Mouse (Mus musculus): Measurements from ENCODE around the gene H2-Ob.

DNA sequence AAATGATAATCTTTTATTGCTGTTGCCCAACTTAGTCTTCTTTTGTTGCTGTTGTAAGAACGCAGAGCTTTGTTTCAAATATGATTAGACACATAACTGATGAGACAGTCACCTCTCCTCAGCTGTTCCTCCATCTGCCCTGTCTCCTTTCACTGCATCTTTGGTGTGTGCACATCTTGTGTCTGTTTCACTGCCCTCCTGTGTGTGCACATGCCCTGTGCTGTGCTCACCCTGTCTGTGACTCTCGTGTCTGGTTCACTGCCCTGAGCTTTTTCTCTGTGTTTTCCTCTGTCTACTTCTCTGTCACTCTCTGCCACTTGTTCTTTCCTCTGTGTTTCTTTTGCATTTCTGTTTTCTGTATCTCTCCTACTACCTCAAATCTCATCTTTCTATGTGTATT, 31.5 kb downstream of the H2-Ob start:
- TF ChIP-seq CTCF (IDR thresholded peaks at IDR 0.05; ENCODE audit: insufficient read depth, low read depth, low read length) = no peak
- no peak for TF ChIP-seq POLR2A (IDR thresholded peaks at IDR 0.05; ENCODE audit: insufficient read depth, low read depth, low read length)

All from olfactory bulb, adult 2 months (tissue).